Mouse (Mus musculus) cerebellum, adult 2 months (tissue): Measurements from ENCODE around the gene Chd6.

Experiments used
- CTCF ChIP-seq: fragments of 200-500 bp; IDR thresholded peaks from 2 replicates; pipeline ENCODE4 v1.5.1; 2011; ENCODE audit warnings: low read depth, mild to moderate bottlenecking, control low read depth, low read length, moderate library complexity, borderline replicate concordance; ENCODE audit not compliant: insufficient read depth
- POLR2A ChIP-seq: fragments of 200-500 bp; IDR thresholded peaks from 2 replicates; pipeline ENCODE4 v1.6.1; 2011; ENCODE audit warnings: low read length, control low read depth, borderline replicate concordance; ENCODE audit not compliant: insufficient read depth

GRCm38 (mm10) chr2:160992465-160992864 is 116.4 kb downstream of the Chd6 start:
- TF ChIP-seq CTCF (no peak), POLR2A (no peak)
